Mouse (Mus musculus): ENCODE measurements around the gene Gabrb1.

The Gabrb1 gene

GRCm38 (mm10) chr5:71657482-71658114, at the start of gene Gabrb1:
Gabrb1 (plus strand) TSS chr5:71658113.
- in situ Hi-C loops (cut with MboI, MseI): no loop called here

GRCm38 (mm10) chr5:71608735-71609134, 49.2 kb upstream of the Gabrb1 start:
- in situ Hi-C loops (cut with MboI, MseI): no loop called here

GRCm38 (mm10) chr5:71614311-71614710, 43.6 kb upstream of the Gabrb1 start:
- in situ Hi-C loops (cut with MboI, MseI): no loop called here

GRCm38 (mm10) chr5:71616734-71617133, 41.2 kb upstream of the Gabrb1 start:
- in situ Hi-C loops (cut with MboI, MseI): no loop called here

GRCm38 (mm10) chr5:71627820-71628219, 30.1 kb upstream of the Gabrb1 start:
- in situ Hi-C loops (cut with MboI, MseI): no loop called here

- in situ Hi-C loops (cut with MboI, MseI): no loop called here
These were observed 18.1 kb upstream of the Gabrb1 start for GRCm38 (mm10) chr5:71639804-71640203.

GRCm38 (mm10) chr5:71648108-71648507, 9.8 kb upstream of the Gabrb1 start:
- in situ Hi-C loops (cut with MboI, MseI): no loop called here

GRCm38 (mm10) chr5:71654056-71654455, 3.9 kb upstream of the Gabrb1 start:
- in situ Hi-C loops (cut with MboI, MseI): no loop called here

- in situ Hi-C loops (cut with MboI, MseI): no loop called here
These were observed 1.1 kb upstream of the Gabrb1 start for GRCm38 (mm10) chr5:71656771-71657170.

- in situ Hi-C loops (cut with MboI, MseI): no loop called here
These were observed 193 bp downstream of the Gabrb1 start, which contains the start of gene Gabra4 for GRCm38 (mm10) chr5:71658115-71658497. Gabra4 (minus strand) TSS chr5:71658308.

- in situ Hi-C loops (cut with MboI, MseI): no loop called here
These were observed 7.7 kb downstream of the Gabrb1 start for GRCm38 (mm10) chr5:71665593-71665992.

GRCm38 (mm10) chr5:71699696-71700467, 42.0 kb downstream of the Gabrb1 start:
- in situ Hi-C loops (cut with MboI, MseI): loop anchor here in 1 of 2 experiments (25.0 kb wide), 1 partner anchor 688 kb away; no protein-coding TSS in a partner anchor

GRCm38 (mm10) chr5:71700468-71701272, 42.8 kb downstream of the Gabrb1 start:
- in situ Hi-C loops (cut with MboI, MseI): loop anchor here in 1 of 2 experiments (25.0 kb wide), 1 partner anchor 688 kb away; no protein-coding TSS in a partner anchor

- in situ Hi-C loops (cut with MboI, MseI): loop anchor here in 1 of 2 experiments (25.0 kb wide), 1 partner anchor 689 kb away; no protein-coding TSS in a partner anchor
These were observed 43.3 kb downstream of the Gabrb1 start for GRCm38 (mm10) chr5:71701273-71701614.

GRCm38 (mm10) chr5:71732931-71733792, 75.2 kb downstream of the Gabrb1 start:
- in situ Hi-C loops (cut with MboI, MseI): no loop called here

GRCm38 (mm10) chr5:71747411-71747810, 89.5 kb downstream of the Gabrb1 start:
- in situ Hi-C loops (cut with MboI, MseI): loop anchor here in 1 of 2 experiments (10.0 kb wide), 1 partner anchor 207 kb away; no protein-coding TSS in a partner anchor

GRCm38 (mm10) chr5:71753966-71754365, 96.1 kb downstream of the Gabrb1 start:
- in situ Hi-C loops (cut with MboI, MseI): no loop called here

GRCm38 (mm10) chr5:71761105-71761504, 103.2 kb downstream of the Gabrb1 start:
- in situ Hi-C loops (cut with MboI, MseI): no loop called here

- in situ Hi-C loops (cut with MboI, MseI): no loop called here
These were observed 123.7 kb downstream of the Gabrb1 start for GRCm38 (mm10) chr5:71781514-71782179.

- in situ Hi-C loops (cut with MboI, MseI): no loop called here
These were observed 164.9 kb downstream of the Gabrb1 start for GRCm38 (mm10) chr5:71822862-71823261.

Measured in T-helper 17 cell (primary cell).